Mouse (Mus musculus): Measurements from ENCODE around the gene Bloc1s2. TPM values are rescaled to one million over a fixed set of nuclear protein-coding genes. Genes with fewer than 3 reads are reported as not detected.

The Bloc1s2 gene
- polyA plus RNA-seq, 1 experiment from 2014 or later: 53.0 TPM

Other genes starting within 250 kb of the Bloc1s2 start
- 8.5 and 11.1 TPM in 2 replicates for gene Dnmbp, start 206.3 kb downstream of the Bloc1s2 start, polyA plus RNA-seq (2015; fragmentation: Nextera tagmentation; extraction: Ambion mirVana)
- 0.63 and 0.87 TPM in 2 replicates for gene Cpn1, start 159.9 kb downstream of the Bloc1s2 start, polyA plus RNA-seq (2015; fragmentation: Nextera tagmentation; extraction: Ambion mirVana)
- gene Cyp2c23, start 117.2 kb downstream of the Bloc1s2 start, polyA plus RNA-seq (2015; fragmentation: Nextera tagmentation; extraction: Ambion mirVana): 0.20 TPM in 1 of 2 replicates, not detected in the other
- 14.0 and 16.9 TPM in 2 replicates for gene Erlin1, start 76.7 kb downstream of the Bloc1s2 start, polyA plus RNA-seq (2015; fragmentation: Nextera tagmentation; extraction: Ambion mirVana)
- 26.7 and 28.4 TPM in 2 replicates for gene Chuk, start 39.0 kb downstream of the Bloc1s2 start, polyA plus RNA-seq (2015; fragmentation: Nextera tagmentation; extraction: Ambion mirVana)
- 15.8 and 16.0 TPM in 2 replicates for gene Cwf19l1, start 10.6 kb downstream of the Bloc1s2 start, polyA plus RNA-seq (2015; fragmentation: Nextera tagmentation; extraction: Ambion mirVana)
- gene Pkd2l1, start 46.0 kb upstream of the Bloc1s2 start, polyA plus RNA-seq (2015; fragmentation: Nextera tagmentation; extraction: Ambion mirVana): not detected in 2 replicates
- gene Scd3, start 56.8 kb upstream of the Bloc1s2 start, polyA plus RNA-seq (2015; fragmentation: Nextera tagmentation; extraction: Ambion mirVana): 0.25 and 0.29 TPM in 2 replicates
- 131 and 164 TPM in 2 replicates for gene Scd2, start 147.2 kb upstream of the Bloc1s2 start, polyA plus RNA-seq (2015; fragmentation: Nextera tagmentation; extraction: Ambion mirVana)
- 2.5 TPM in 2 replicates for gene Scd4, start 186.6 kb upstream of the Bloc1s2 start, polyA plus RNA-seq (2015; fragmentation: Nextera tagmentation; extraction: Ambion mirVana)

All from heart, embryonic 15.5 days (tissue).